Mouse (Mus musculus) retina, postnatal 1 day (tissue): ENCODE measurements around the gene Olfr1357.
A peak's percentile ranks its signal among the peaks of the same experiment; 100 is the strongest.
"Not testable (repeated sequence)": the region's sequence is repeated elsewhere in the genome, so short reads cannot be mapped to it uniquely, and the experiment has no call there.

Source experiments
- DNase-seq: peaks from one replicate; pipeline ENCODE4 v3.0.0-alpha.2; 2012

The Olfr1357 gene

DNA sequence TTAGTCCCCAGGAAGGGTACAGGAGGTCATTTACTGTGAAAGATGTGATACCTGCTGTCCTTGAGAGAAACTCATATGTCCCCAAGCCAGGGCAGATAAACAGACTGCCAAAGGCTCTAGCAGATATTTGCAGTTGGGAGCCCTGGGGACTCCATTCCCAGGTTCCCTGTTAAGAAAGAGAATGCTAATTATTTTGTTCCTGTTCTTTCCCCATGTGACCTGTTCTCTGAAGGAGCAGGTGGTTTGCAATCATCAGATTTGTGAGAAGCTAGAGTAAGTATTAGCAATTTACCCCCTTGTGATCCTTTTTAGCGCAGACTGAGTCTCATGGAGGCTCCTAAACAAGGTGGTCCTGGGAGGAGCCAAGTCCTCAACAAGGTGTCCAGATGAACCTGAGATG, at the start of gene Olfr1357:
Gene Olfr1357, minus strand, starts transcription at position 101 of the 400 bp plus-strand sequence.
- DNase-seq: no peak

DNA sequence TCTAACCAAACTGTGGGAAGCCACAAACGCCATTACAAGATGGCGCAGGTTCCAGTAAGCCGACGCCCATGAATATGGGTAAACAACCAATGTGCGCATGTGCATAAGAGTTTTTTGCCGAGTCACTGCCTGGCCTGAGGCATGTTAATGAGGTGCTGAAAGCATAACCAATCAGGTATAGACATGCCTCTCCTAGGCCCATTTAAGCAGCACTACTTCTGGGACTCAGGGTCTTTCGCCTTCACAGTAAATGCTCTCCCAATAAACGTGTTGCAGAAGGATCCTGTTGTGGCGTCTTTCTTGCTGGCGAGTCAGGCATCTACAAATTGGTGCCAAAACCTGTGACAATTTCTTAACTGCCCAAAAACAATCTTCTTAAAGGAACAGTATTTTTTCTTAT, 48.8 kb upstream of the Olfr1357 start:
- DNase-seq: not testable (repeated sequence)

DNA sequence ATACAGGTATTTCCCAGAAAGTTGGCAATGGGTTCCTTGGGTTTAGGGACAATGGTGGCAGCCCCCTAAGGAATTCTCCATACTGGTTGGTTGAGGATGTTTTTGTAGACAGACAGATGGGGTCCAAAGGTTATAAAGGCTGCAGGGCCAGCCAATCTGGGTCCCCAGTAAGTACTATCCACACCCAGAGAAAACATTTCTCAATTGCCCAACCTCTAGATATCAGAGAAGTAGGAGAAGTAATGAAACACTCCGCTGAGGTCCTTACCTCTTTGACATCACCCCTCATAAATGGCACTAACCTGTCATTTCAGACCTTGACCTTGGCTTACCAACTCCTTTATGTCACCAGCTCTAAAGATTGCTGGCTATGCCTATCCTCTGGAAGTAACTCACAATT, 46.7 kb upstream of the Olfr1357 start:
- DNase-seq: no peak

DNA sequence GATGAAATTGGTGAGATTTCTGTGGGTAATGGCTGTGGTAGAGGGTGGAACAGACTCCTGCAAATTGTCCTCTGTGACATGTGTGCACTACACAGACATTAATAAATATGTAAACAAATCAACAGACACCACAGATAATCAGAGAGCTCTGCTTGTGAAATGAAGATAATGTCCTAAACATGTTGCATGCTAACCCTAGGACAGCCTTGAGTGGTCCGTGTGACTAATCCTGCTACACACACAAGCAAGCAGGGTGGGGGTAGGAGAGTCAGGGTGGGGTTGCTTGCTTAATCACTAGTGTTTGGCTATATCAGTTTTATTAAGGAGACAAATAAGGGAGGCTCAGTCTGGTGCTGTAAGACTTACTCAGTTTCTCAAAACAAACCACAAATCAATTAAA, 43.3 kb upstream of the Olfr1357 start:
- DNase-seq: no peak

DNA sequence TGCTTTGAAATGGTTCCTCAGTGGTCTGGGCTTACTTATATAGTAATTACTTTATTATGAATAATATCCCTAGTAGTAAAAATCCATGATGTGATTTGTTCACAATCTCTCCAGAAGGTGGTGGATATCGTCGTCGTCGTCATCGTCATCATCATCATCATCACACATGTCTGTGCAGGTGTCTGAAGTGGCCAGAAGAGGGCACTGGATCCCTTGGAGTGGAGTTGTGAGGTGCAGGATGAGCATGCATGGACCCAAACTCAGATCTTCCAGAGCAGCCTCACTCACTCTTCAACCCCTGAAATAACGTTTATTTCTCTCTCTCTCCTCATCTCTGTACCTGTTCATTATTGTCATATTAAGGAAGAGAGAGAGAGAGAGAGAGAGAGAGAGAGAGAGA, 14.4 kb upstream of the Olfr1357 start:
- DNase-seq: peak; percentile 65

DNA sequence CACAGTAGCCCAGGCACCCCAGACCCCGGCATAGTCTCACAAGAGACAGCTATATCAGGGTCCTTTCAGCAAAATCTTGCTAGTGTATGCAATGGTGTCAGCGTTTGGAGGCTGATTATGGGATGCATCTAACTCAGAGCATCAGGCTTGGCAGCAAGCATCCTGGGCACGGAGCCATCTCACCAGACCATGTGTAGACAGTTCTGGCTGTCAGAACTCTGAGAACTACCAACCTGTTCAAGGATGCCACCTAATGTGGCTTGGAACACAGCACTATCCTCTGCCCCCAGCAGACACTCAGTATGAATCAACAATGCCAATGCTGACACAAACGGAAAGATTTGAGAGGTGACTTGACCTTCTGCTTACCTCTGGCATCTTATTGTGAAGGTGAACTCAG, 12.3 kb upstream of the Olfr1357 start:
- no peak for DNase-seq

DNA sequence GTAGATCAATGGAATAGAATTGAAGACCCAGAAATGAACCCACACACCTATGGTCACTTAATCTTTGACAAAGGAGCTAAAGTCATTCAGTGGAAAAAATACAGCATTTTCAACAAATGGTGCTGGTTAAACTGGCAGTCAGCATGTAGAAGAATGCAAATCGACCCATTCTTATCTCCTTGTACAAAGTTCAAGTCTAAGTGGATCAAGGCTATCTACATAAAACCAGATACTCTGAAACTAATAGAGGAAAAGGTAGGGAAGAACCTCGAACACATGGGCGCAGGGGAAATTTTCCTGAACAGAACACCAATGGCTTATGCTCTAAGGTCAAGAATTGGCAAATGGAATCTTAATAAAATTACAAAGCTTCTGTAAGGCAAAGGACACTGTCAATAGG, 5.3 kb upstream of the Olfr1357 start:
- not testable (repeated sequence) for DNase-seq

DNA sequence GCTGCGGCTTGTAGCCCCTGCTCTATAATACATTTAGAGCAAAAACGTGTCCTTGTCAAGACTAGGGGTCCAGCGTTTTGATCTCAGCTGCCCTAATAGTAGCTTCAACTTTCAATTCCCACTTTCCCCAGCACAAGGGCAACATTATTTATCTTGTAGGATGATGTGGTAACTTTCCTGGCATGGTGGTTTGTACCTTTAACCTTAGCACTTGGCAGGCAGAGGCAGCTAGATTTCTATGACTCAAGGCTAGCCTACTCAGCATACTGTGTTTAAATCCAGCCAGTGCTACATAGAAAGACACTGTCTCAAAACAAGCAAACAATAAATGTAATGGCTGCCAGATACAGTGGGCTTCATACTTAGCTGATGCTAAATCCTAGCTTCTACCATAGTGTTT, 10.3 kb downstream of the Olfr1357 start:
- no peak for DNase-seq

DNA sequence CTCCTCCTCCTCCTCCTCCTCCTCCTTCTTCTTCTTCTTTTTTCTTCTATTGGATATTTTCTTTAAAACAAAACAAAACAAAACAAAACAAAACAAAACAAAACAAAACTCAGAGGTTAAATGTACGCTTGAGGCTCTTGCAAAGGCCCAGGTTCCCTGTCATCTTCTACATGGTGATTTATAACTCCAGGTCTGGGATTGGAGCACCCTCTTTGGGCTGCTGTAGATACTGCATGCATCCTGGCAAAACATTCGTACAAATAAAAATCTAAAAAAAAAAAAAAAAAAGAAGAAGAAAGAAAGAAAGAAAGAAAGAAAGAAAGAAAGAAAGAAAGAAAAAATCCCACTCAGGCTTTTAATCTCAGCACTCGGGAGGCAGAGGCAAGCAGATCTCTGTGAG, 12.8 kb downstream of the Olfr1357 start:
- peak; percentile 48 for DNase-seq

DNA sequence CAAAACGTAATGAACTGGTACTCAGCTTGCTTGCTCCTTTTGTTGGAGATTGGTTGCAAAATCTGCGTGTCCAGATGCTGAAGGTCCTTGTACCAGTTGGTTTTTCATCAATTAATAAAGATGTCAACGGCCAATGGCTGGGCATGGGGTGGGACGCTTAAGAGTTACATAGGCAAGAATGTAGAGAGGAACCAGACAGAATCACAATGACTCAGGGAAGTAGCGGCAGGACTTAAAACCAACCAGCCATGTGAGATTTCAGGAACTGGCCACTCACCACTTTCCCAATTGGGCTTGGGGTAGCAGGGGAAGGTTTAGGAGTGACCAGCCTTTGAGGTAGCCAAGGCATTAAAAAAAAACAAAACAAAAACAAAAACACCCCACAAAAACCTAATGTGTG, 18.0 kb downstream of the Olfr1357 start:
- no peak for DNase-seq

DNA sequence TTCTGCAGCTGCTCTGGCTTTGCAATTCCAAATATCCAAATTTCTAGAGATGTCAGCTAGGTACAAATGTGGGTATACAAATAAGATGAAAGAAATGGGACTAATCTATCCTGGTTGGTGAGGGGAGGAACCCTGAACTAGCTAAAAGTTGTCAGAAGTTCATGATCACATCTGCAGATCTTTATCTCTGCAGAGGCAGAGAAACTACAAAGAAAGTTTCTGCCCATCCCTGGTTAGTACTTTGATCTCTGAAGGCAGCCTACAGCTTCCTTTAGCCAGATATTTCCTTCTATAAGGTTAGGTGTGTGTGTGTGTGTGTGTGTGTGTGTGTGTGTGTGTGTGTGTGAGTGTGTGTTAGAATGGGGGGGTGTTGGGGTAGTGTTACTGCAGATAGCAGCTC, 23.3 kb downstream of the Olfr1357 start:
- DNase-seq: no peak

DNA sequence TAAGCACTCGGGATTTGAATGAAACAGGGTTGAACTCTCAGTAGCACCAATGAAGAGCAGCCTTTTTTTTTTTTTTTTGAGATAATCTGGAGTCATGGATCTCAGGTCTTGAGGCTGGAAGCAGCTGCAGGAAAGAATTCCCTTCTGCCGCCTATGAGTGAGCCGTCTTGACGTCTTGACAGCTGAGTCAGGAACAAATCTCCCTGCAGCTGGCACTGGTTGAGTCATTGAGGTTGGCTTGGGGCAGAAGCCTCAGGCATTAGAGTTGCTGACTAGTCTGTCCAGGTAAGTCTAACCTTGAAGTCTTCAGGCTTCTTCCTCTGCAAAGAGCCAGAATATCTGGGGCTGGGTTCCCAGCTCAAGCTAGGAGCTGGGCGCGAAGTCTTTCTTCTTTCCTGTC, 23.7 kb downstream of the Olfr1357 start:
- DNase-seq: no peak

DNA sequence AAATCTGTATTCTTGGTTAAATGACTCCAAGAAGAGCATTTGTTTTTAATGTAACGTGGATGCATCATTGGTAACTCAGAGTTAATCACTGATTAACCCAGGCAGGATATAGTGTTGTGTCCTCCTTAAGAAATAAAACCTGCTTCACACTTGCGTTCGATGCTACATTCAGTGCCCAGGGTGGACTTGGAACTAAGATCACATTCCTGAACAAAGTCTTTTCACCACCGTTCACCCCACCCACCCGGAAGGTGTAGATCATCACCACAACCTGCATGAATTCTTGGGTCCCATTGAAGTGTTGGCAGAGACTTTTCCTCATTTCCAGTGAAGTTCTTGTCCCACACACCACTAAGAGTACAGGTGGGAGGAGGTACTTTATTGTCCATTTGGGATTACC, 24.1 kb downstream of the Olfr1357 start:
- no peak for DNase-seq

DNA sequence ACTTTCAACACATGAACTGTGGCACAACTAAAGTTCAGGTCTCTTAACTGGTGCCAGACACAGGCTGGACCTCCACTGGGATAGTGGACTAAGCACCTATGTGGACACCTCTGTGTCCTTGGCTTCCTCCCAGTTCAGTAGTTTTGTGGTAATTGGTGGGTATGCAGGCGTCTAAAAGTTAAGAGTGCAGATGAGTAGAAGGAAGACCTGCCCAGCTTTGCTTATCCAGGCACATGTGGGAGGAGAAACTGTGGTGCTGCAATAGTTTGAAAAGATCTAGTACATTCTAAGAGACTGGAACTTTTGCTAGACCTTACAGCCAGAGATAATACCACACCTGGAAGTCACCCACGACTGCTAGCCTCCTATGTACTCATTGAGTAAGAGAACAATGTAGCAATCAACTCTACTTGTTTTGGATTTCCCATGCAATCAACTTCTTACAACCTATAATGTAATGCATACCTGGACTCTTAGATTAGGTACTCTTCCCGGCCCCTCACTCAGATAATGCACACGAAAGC, 25.0 kb downstream of the Olfr1357 start:
- no peak for DNase-seq

DNA sequence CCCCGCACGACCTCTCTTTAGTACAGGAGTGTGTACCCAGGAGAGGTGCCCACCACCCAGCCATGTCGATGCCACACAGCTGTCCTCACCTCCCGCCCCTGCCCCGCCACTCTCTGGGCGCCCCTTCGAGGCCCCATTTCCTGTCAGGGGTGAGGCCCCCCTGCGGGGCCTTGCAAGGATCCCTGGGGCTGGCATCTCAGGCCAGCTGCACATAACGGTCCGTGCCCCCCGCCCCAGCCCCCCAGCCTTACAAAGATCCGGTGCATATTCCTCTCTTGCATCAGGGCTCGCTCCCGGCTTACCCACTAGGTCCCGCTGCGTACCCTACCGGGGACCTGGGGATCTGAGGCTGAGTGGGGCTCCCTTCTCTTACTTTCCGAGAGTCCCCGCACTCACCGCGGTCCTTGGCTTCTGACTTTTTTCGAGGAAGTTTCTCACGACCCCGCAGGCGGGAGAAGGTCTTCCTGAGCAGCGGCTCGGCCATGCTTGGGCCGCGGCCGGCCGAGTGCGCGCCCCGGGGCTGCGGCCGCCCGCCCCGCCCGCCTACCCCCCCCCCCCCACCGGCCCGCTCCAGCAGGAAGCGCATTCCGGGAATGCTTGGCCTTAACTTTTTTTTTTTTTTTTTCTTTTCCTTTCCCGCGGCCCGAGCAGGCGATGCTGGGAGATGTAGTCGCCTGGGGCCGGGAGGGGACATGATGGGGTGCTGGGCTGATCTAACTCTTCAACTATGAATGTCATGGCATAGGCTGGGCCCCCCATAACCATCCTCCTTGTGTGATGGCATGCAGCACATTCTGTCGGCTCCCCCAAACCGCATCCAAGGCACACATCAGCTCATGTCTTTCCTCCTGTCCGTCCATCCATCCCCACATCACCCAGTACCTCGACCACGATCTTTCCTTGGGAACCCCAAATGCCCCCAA, 26.2 kb downstream of the Olfr1357 start, which contains the start of gene Syde1:
Gene Syde1, minus strand, starts transcription at position 559 of the 923 bp plus-strand sequence.
- DNase-seq: peak; percentile 73

DNA sequence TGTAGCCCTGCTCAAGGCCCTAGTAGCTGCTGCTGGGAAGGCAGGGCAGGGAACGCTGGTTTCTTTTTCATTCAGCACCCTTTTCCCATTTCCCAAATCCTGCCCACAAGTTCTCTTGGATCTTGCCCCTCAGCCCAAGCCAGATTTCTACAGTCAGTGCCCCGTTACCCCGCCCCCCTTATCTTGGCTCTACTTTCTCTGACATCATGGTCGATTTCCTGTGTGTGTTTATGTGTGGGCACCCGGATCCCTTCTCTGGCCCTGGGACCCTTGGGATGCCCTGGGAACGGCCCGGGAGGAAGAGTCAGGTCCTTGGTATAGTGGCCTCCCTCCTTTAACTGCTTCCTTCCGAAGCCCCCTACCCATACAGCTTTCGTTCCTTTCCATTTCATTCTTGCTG, 27.1 kb downstream of the Olfr1357 start:
- DNase-seq: peak; percentile 15

DNA sequence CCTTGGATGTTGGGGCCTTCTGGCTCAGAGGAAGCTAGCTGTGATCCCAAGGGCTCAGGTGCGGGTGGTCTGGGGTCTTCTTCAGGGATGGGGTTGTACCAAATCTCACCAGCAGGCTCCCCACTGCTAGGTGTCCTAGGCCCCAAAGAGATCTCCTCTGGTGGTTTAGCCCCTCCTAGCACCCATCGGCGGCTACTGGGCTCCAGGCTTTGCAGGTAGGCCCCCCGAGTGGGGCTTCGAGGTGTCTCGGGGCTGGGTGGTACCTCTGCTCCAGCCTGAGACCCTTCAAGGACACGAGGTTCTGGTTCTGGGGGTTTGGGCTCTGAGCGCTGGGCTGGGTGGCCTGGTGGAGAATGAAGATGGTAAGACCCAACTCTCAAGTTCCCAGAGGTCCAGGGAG, 28.0 kb downstream of the Olfr1357 start:
- DNase-seq: no peak

DNA sequence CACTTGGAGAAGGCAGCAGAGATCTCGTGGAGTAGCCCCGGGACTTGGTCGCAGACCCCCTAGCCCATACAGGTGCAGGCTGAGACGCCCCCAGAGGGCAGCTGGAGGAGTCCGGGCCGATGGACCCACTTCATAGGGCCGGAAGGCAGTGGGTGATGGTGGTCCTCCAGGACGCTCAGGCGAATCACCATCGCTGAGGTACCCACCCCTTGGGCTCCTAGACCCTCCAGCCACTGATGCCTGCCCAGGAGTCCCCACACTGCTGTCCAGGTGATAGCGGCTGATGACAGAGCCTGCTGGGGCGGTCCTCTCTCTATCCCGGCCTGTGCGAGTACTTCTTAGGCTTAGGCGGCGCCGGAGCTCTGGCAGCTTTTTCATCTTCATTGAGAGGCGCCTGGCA, 28.6 kb downstream of the Olfr1357 start:
- no peak for DNase-seq

DNA sequence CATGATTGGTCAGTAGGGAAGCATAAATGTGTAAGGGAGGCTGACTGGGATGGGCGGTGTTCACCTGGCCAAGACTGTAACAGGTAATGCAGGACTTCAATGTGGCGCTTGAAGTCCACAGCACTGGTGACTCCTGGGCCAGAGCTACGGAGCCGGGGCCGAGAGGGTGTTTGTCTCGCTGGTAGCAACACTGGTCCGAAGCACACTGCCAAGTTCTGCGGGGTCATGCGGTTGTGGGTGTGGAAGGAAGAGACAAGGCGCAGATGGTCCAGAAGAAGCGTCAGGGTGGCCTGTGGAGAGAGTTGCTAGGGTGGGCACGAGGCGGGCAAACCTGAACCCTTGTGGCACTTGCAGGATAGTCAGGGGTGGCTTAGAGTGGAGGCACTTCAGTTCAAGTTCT, 31.8 kb downstream of the Olfr1357 start:
- no peak for DNase-seq

DNA sequence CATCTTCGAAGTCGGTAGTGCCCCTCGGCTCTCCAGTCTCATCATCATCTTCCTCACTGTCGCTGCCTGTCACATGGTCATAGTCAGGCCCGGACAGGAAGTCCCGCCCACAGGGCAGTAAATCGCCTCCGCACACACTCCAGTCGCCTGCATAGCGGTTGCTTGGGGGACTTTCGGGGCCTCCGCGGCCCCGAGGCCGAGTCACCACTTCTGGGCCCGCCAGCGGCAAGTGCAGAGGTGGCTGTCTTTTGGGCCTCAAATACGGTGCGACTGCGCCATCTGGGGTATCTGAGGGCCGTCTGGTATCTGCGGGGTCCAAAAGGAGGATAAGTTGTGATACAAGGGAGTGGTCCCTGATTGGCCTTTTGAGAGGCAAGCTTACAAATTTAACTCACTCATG, 32.3 kb downstream of the Olfr1357 start:
- DNase-seq: no peak

DNA sequence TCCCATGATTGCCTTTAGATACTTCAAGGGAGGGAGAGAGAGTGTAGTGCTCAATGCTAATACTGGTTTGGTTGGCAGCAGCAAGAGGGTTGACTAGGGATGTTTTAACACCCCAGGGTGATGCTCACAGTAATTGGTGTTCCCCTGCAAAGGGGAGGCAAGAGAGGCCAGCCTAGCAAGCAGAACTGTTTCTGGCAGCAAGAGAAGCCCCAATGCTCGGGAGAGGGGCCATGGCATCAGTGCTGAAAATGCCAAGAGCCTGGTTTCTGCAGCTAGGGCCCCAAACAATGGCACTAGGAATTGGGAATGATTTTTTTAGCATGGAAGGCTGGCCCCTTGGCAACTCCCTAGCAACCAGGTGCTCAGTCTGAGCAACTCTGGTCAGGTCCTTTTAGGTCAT, 32.9 kb downstream of the Olfr1357 start:
- no peak for DNase-seq

DNA sequence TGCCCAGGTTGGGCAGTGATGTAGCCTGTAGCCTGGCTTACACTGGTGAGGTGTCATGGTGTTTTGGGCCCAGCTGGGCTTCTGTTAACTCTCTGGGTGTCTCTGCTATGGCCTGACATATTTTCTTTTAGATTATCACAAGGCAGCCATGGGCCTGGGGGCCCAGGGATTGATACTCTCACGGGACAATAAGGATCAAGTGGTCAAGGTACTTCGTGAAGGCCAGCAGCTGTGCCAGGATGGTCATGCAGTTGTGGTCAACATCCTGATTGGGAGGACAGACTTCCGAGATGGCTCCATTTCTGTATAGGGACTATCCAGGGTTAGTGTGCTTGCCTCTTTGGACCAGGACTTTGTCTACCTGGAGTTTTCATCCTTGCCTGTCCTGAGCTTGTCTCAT, 33.9 kb downstream of the Olfr1357 start:
- DNase-seq: no peak

DNA sequence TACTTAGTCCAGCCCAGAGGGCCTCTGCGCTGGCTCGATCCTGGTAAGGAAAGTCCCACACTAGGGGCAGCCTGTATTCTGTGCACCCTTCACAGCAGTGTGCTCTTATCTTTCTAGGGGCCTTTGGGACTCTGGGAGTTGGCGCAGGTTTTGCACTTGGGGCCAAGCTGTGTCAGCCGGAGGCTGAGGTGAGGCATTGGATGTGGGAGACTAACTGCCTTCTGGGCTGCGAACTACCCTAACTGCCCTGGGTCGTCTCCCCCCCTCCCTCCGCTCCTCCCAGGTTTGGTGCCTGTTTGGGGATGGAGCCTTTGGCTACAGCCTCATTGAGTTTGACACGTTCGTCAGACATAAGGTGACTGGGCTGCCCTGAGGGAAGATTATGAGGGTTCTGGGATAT, 34.5 kb downstream of the Olfr1357 start:
- DNase-seq: no peak

DNA sequence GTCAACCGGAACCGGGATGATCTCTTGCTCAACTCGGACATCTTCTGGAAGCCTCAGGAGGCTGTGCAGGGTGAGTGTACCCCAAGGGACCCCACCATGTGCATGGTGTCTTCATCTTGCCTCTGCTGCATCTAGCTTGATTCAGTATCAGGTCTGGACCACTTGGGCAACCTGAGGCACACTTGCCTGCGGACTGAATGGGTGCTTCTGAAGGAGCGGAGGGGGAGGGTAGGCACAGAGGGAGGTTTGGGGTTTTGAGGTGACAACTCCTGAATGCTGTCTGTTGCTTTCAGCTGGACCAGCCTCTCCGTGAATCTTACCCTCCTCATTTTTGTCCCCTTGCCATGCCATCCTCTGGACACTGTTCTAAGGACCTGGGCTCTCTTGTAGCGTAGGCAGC, 36.8 kb downstream of the Olfr1357 start:
- no peak for DNase-seq

DNA sequence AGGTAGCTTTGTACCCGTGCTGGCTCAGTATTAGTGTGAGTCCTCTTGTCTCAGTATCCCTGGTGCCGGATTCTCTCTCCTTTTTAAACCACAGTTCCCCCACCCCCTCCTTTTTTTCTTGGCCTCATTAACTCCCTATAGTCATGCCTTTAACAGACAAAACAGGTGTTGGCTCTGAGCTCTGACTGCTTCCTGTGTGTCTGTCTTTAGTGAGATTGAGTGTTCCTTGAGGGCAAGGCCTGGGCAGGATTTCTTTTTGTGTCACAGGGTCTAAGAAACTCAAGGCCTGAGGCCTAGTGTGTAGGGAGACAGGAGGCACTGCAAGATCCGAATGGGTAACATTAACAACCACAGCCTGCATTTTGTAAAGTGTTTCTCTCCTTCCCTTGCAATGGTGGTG, 39.7 kb downstream of the Olfr1357 start:
- DNase-seq: no peak
